In the genomic region with DNA sequence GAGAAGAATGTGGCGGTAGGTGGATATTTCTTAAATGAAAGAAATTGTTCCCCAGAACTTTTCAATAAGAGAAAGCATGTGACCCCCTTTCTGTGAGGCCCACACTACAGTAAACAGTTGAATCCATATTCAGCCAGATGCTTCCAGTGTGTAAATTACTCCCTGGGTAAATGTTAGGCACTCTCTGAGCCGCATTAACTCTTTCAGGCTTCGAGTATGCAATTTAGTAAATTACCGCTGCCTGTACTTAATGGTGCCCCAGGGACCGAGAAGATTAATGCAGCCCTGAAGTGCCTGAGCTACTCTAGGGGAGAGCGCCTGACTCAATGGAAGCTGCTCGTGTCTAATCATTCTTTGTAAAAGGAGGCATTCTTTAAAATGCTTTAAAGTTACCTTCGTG, we compare ENCODE assay signal across 13 mouse cellular contexts.
A peak's percentile ranks its signal among the peaks of the same experiment; 100 is the strongest.
DNase-seq lines count a peak whose midpoint lies in the region; ATAC-seq and TF ChIP-seq lines count a peak whose summit lies in the region.
"Had no signal": no experiment of that assay in that cellular context is flagged by ENCODE, and none has a peak within 500 bp of the region (broad histone marks: within the 10 kb centered on the region; RNA-seq: fewer than 3 reads in every experiment).

No protein-coding gene starts in this region.

- DNase-seq in midbrain, postnatal 0 days (ENCODE audit: low spot score), result peak; percentile 30
- DNase-seq in midbrain, embryonic 11.5 days (ENCODE audit: low spot score, missing footprints), result no peak
- DNase-seq in cerebellum, adult 18-20 months, result no peak
- DNase-seq in frontal cortex, postnatal 14 days (ENCODE audit: low spot score in 2 of 2), result no peak
- no peak for DNase-seq in frontal cortex, postnatal 36 days (ENCODE audit: low spot score in 2 of 2)
- no peak for DNase-seq in left cerebral cortex, postnatal 36 days (ENCODE audit: low spot score in 2 of 2)
- DNase-seq: cerebellum, adult 9-11 months; heart, postnatal 4 days had no signal

- no peak overlapping the region for H3K9ac ChIP-seq in midbrain, postnatal 0 days (replicated peaks; ENCODE audit: low read length, poor library complexity, severe bottlenecking)
- H3K9ac ChIP-seq in midbrain, embryonic 11.5 days (ENCODE audit: low read length), result no peak overlapping the region
- H3K9ac ChIP-seq in forebrain, embryonic 16.5 days (replicated peaks; ENCODE audit: low read depth, low read length), result no peak overlapping the region
- H3K9ac ChIP-seq in limb, embryonic 13.5 days, result no peak overlapping the region

- TF ChIP-seq CTCF in midbrain, postnatal 0 days (IDR thresholded peaks at IDR 0.05), result no peak

- H3K27me3 ChIP-seq in midbrain, postnatal 0 days (ENCODE audit: insufficient read depth, low read length), result no peaks in the 10 kb centered on the region
- H3K27me3 ChIP-seq in midbrain, embryonic 11.5 days (ENCODE audit: control insufficient read depth, insufficient read depth, low read length), result no peaks in the 10 kb centered on the region
- H3K27me3 ChIP-seq in forebrain, embryonic 16.5 days (replicated peaks; ENCODE audit: control insufficient read depth, insufficient read depth, low read length), result no peaks in the 10 kb centered on the region
- no peaks in the 10 kb centered on the region for H3K27me3 ChIP-seq in limb, embryonic 13.5 days

- no peak for ATAC-seq in midbrain, postnatal 0 days (ENCODE audit: low FRiP score)
- ATAC-seq in midbrain, embryonic 11.5 days (ENCODE audit: low FRiP score), result no peak
- ATAC-seq in forebrain, embryonic 16.5 days, result peak; percentile 85
- ATAC-seq in limb, embryonic 13.5 days (ENCODE audit: low FRiP score, low read depth), result peak; percentile 54; the same call in 1 of the 2 replicates
- ATAC-seq: lung, postnatal 0 days had no signal

- no peak overlapping the region for H3K4me3 ChIP-seq in midbrain, postnatal 0 days (ENCODE audit: low read depth, low read length)
- H3K4me3 ChIP-seq in midbrain, embryonic 11.5 days (ENCODE audit: low read depth, low read length), result no peak overlapping the region
- H3K4me3 ChIP-seq in forebrain, embryonic 16.5 days (replicated peaks; ENCODE audit: low read length), result no peak overlapping the region
- no peak overlapping the region for H3K4me3 ChIP-seq in limb, embryonic 13.5 days

- intact Hi-C loops in left cerebral cortex, postnatal 36 days (cut with DNase I), result no loop called here

- no peaks in the 10 kb centered on the region for H3K4me1 ChIP-seq in midbrain, postnatal 0 days (ENCODE audit: insufficient read depth, low read length)
- H3K4me1 ChIP-seq in midbrain, embryonic 11.5 days (ENCODE audit: control insufficient read depth, insufficient read depth, low read length), result no peaks in the 10 kb centered on the region
- H3K4me1 ChIP-seq in forebrain, embryonic 16.5 days (replicated peaks; ENCODE audit: control insufficient read depth, insufficient read depth, low read length), result peaks cover 4% of the 10 kb centered on the region; the same call in 1 of the 2 replicates
- peaks cover 13% of the 10 kb centered on the region for H3K4me1 ChIP-seq in limb, embryonic 13.5 days

- H3K9me3 ChIP-seq in midbrain, postnatal 0 days (ENCODE audit: low read length), result no peaks in the 10 kb centered on the region
- H3K9me3 ChIP-seq in midbrain, embryonic 11.5 days (ENCODE audit: control insufficient read depth, low read length), result no peaks in the 10 kb centered on the region; the same call in 1 of the 2 replicates
- H3K9me3 ChIP-seq in forebrain, embryonic 16.5 days (ENCODE audit: control insufficient read depth, low read length), result no peaks in the 10 kb centered on the region; the same call in 1 of the 2 replicates
- H3K9me3 ChIP-seq in limb, embryonic 13.5 days, result no peaks in the 10 kb centered on the region; the same call in 1 of the 2 replicates

- H3K27ac ChIP-seq in midbrain, postnatal 0 days (ENCODE audit: low read depth, low read length), result no peak overlapping the region
- no peak overlapping the region for H3K27ac ChIP-seq in midbrain, embryonic 11.5 days (ENCODE audit: low read depth, low read length)
- no peak overlapping the region for H3K27ac ChIP-seq in forebrain, embryonic 16.5 days (ENCODE audit: low read length)
- no peak overlapping the region for H3K27ac ChIP-seq in limb, embryonic 13.5 days
- H3K27ac ChIP-seq: kidney, postnatal 0 days had no signal

- no peaks in the 10 kb centered on the region for H3K36me3 ChIP-seq in midbrain, postnatal 0 days (ENCODE audit: insufficient read depth, low read length)
- H3K36me3 ChIP-seq in midbrain, embryonic 11.5 days (ENCODE audit: control insufficient read depth, insufficient read depth, low read length), result no peaks in the 10 kb centered on the region
- H3K36me3 ChIP-seq in forebrain, embryonic 16.5 days (ENCODE audit: control insufficient read depth, insufficient read depth), result no peaks in the 10 kb centered on the region
- H3K36me3 ChIP-seq in limb, embryonic 13.5 days, result no peaks in the 10 kb centered on the region

- 48% methylated on average over 8 of the region's 8 CpGs for WGBS in midbrain, postnatal 0 days
- 78% methylated on average over 8 of the region's 8 CpGs for WGBS in midbrain, embryonic 11.5 days
- 32% methylated on average over 8 of the region's 8 CpGs for WGBS in forebrain, embryonic 16.5 days
- WGBS in limb, embryonic 13.5 days, result 21% methylated on average over 8 of the region's 8 CpGs

- no peak overlapping the region for H3K4me2 ChIP-seq in midbrain, postnatal 0 days (ENCODE audit: low read depth, low read length, poor library complexity, severe bottlenecking)
- H3K4me2 ChIP-seq in midbrain, embryonic 11.5 days, result no peak overlapping the region
- H3K4me2 ChIP-seq in forebrain, embryonic 16.5 days (ENCODE audit: low read length), result no peak overlapping the region
- H3K4me2 ChIP-seq in limb, embryonic 13.5 days (replicated peaks), result peak overlapping the region; percentile 38
- H3K4me2 ChIP-seq: liver, embryonic 11.5 days had no signal

Comparison
In these comparisons a context has a peak if more than half of its experiments do, and no peak if none do; other contexts are left out.
1. ATAC-seq: peak in forebrain, embryonic 16.5 days (single experiment) and limb, embryonic 13.5 days (single experiment); none in midbrain, postnatal 0 days (single experiment) and midbrain, embryonic 11.5 days (single experiment).